Mouse (Mus musculus) cerebellum, adult 2 months (tissue): ENCODE measurements at regions not wholly inside any gene's neighbourhood (a gene's known extent, or its start where the extent isn't known, plus 50 kb on each side); places are given as distances from the start of the nearest gene placed in this dataset.

ENCODE experiments used
- DNase-seq, 2 experiments: peaks; one replicate each; pipeline ENCODE4 v3.0.0; 2021
- H3K27ac ChIP-seq: fragments of 200-500 bp; 2 replicates; pipeline ENCODE4 v1.5.1; 2012; ENCODE audit warnings: low read length, control low read depth, inconsistent platforms; ENCODE audit not compliant: insufficient read depth
- H3K27me3 ChIP-seq: fragments of 200-500 bp; 2 replicates; pipeline ENCODE4 v1.6.1; 2012; ENCODE audit warnings: inconsistent platforms, mild to moderate bottlenecking, low read length, moderate library complexity; ENCODE audit not compliant: control insufficient read depth, insufficient read depth
- H3K4me1 ChIP-seq: fragments of 200-500 bp; 2 replicates; pipeline ENCODE4 v1.6.1; 2011; ENCODE audit warnings: low read length; ENCODE audit not compliant: control insufficient read depth, insufficient read depth
- H3K4me3 ChIP-seq: fragments of 200-500 bp; replicated peaks from 2 replicates; pipeline ENCODE3; 2011; ENCODE audit warnings: mild to moderate bottlenecking, low read depth, low read length, control low read depth; ENCODE audit not compliant: insufficient read depth
- CTCF ChIP-seq: fragments of 200-500 bp; IDR thresholded peaks from 2 replicates; pipeline ENCODE4 v1.5.1; 2011; ENCODE audit warnings: low read depth, mild to moderate bottlenecking, control low read depth, low read length, moderate library complexity, borderline replicate concordance; ENCODE audit not compliant: insufficient read depth
- POLR2A ChIP-seq: fragments of 200-500 bp; IDR thresholded peaks from 2 replicates; pipeline ENCODE4 v1.6.1; 2011; ENCODE audit warnings: low read length, control low read depth, borderline replicate concordance; ENCODE audit not compliant: insufficient read depth
- WGBS: fragments of 180-500 bp; shearing (Covaris S2); methylation state at CpG from one replicate; pipeline ENCODE4 v1.1.7; 2018; 5-methylcytosine and 5-hydroxymethylcytosine counted together

GRCm38 (mm10) chr5:49642439-49642838 lies 117.7 kb upstream of the Kcnip4 start:
- Histone ChIP-seq H3K27me3 (no peaks in the 10 kb centered on the region), H3K27ac (no peak overlapping the region), H3K4me1 (peaks cover 34% of the 10 kb centered on the region), H3K4me3 (no peak overlapping the region)
- DNase-seq: peak; percentile 77 to 96
- TF ChIP-seq CTCF (no peak), POLR2A (peak; percentile 51; the same call in 1 of the 2 replicates)
- 12% methylated on average over 2 of the region's 2 CpGs for WGBS

- TF ChIP-seq CTCF (no peak), POLR2A (no peak)
- Histone ChIP-seq H3K27ac (peak overlapping the region; percentile 68; the same call in 1 of the 2 replicates), H3K4me1 (peaks cover 32% of the 10 kb centered on the region), H3K4me3 (no peak overlapping the region), H3K27me3 (no peaks in the 10 kb centered on the region)
- DNase-seq: no peak
- WGBS: 62% methylated on average over 12 of the region's 12 CpGs
Observed at GRCm38 (mm10) chr5:49641206-49641830, 116.6 kb upstream of the Kcnip4 start.

GRCm38 (mm10) chr5:49639637-49640036 lies 114.9 kb upstream of the Kcnip4 start:
- Histone ChIP-seq H3K27ac (no peak overlapping the region), H3K4me1 (peaks cover 21% of the 10 kb centered on the region), H3K4me3 (no peak overlapping the region), H3K27me3 (no peaks in the 10 kb centered on the region)
- peak; percentile 45 to 58 for DNase-seq
- 51% methylated on average over 4 of the region's 4 CpGs for WGBS
- no peak for TF ChIP-seq CTCF
- no peak for TF ChIP-seq POLR2A

- no peak for TF ChIP-seq CTCF
- TF ChIP-seq POLR2A: no peak
- peaks cover 4% of the 10 kb centered on the region; the same call in 1 of the 2 replicates for H3K4me1 ChIP-seq
- peak in 1 of 2 experiments; percentile 57 for DNase-seq
- H3K27ac ChIP-seq: no peak overlapping the region
- 38% methylated on average over 1 of the region's 1 CpGs for WGBS
- no peaks in the 10 kb centered on the region for H3K27me3 ChIP-seq
- no peak overlapping the region for H3K4me3 ChIP-seq
Observed at GRCm38 (mm10) chr5:49620152-49620551, 95.4 kb upstream of the Kcnip4 start.

- H3K27me3 ChIP-seq: no peaks in the 10 kb centered on the region
- no peak overlapping the region for H3K27ac ChIP-seq
- TF ChIP-seq CTCF: no peak
- TF ChIP-seq POLR2A: no peak
- DNase-seq: no peak
- H3K4me1 ChIP-seq: no peaks in the 10 kb centered on the region
- 50% methylated on average over 1 of the region's 1 CpGs for WGBS
- no peak overlapping the region for H3K4me3 ChIP-seq
Observed at GRCm38 (mm10) chr5:49606761-49607160, 82.1 kb upstream of the Kcnip4 start.

GRCm38 (mm10) chr5:49580777-49581176 lies 56.1 kb upstream of the Kcnip4 start:
- DNase-seq: no peak
- no peak for TF ChIP-seq POLR2A
- TF ChIP-seq CTCF: no peak
- H3K4me3 ChIP-seq: no peak overlapping the region
- no peaks in the 10 kb centered on the region for H3K4me1 ChIP-seq
- H3K27ac ChIP-seq: no peak overlapping the region
- 86% methylated on average over 3 of the region's 3 CpGs for WGBS
- H3K27me3 ChIP-seq: no peaks in the 10 kb centered on the region

GRCm38 (mm10) chr5:49575901-49576300 lies 51.2 kb upstream of the Kcnip4 start:
- H3K27ac ChIP-seq: no peak overlapping the region
- WGBS: 67% methylated on average over 2 of the region's 2 CpGs
- H3K4me1 ChIP-seq: no peaks in the 10 kb centered on the region; the same call in 1 of the 2 replicates
- no peak for TF ChIP-seq CTCF
- no peak for TF ChIP-seq POLR2A
- no peak overlapping the region for H3K4me3 ChIP-seq
- DNase-seq: no peak
- H3K27me3 ChIP-seq: no peaks in the 10 kb centered on the region
